Comparison of ENCODE assay signal across 16 mouse cellular contexts in genomic region chr17:9484098-9484497, GRCm38 (mm10).
DNase-seq lines count a peak whose midpoint lies in the region; ATAC-seq and TF ChIP-seq lines count a peak whose summit lies in the region.
"Had no signal": no experiment of that assay in that cellular context is flagged by ENCODE, and none has a peak within 500 bp of the region (broad histone marks: within the 10 kb centered on the region; RNA-seq: fewer than 3 reads in every experiment).

No protein-coding gene starts in this region.

- H3K36me3 ChIP-seq in heart, embryonic 12.5 days: no peaks in the 10 kb centered on the region
- H3K36me3 ChIP-seq in liver, postnatal 0 days (replicated peaks; ENCODE audit: insufficient read depth, low read length): no peaks in the 10 kb centered on the region
- H3K36me3 ChIP-seq in liver, embryonic 12.5 days: no peaks in the 10 kb centered on the region
- H3K36me3 ChIP-seq: forebrain, embryonic 15.5 days had no signal

- WGBS in heart, embryonic 12.5 days: 60% methylated on average over 7 of the region's 7 CpGs
- 54% methylated on average over 7 of the region's 7 CpGs for WGBS in liver, postnatal 0 days (ENCODE audit: insufficient replicate concordance)
- WGBS in liver, embryonic 12.5 days (ENCODE audit: insufficient replicate concordance): 48% methylated on average over 7 of the region's 7 CpGs

- no peaks in the 10 kb centered on the region for H3K9me3 ChIP-seq in heart, embryonic 12.5 days (replicated peaks)
- no peaks in the 10 kb centered on the region for H3K9me3 ChIP-seq in liver, postnatal 0 days (ENCODE audit: low read length)
- no peaks in the 10 kb centered on the region for H3K9me3 ChIP-seq in liver, embryonic 12.5 days (replicated peaks)
- H3K9me3 ChIP-seq: forebrain, embryonic 15.5 days had no signal

- peak; percentile 52 for DNase-seq in heart, adult 11 months
- DNase-seq in liver, postnatal 0 days: no peak
- DNase-seq in ES-CJ7 (ENCODE audit: low read depth, low spot score): peak; percentile 30
- no peak for DNase-seq in right cerebral cortex, postnatal 36 days (ENCODE audit: low spot score in 2 of 2)
- DNase-seq in spleen, postnatal 36 days (ENCODE audit: low spot score in 2 of 2): no peak
- DNase-seq: cerebellum, adult 8-10 months; kidney, adult 18-20 months; lung, postnatal 4 days; midbrain, embryonic 14.5 days; right cerebral cortex, postnatal 25 days; thymus, postnatal 14 days had no signal

- H3K4me2 ChIP-seq in heart, embryonic 12.5 days: no peak overlapping the region
- no peak overlapping the region for H3K4me2 ChIP-seq in liver, postnatal 0 days (ENCODE audit: low read depth, low read length)
- no peak overlapping the region for H3K4me2 ChIP-seq in liver, embryonic 12.5 days
- H3K4me2 ChIP-seq: forebrain, embryonic 15.5 days had no signal

- TF ChIP-seq EP300 in liver, postnatal 0 days (IDR thresholded peaks at IDR 0.05; ENCODE audit: low read depth): no peak

- H3K27ac ChIP-seq in heart, embryonic 12.5 days (ENCODE audit: poor library complexity, severe bottlenecking): no peak overlapping the region
- no peak overlapping the region for H3K27ac ChIP-seq in liver, postnatal 0 days (ENCODE audit: low read depth)
- no peak overlapping the region for H3K27ac ChIP-seq in liver, embryonic 12.5 days
- H3K27ac ChIP-seq in cortical plate, adult 2 months (ENCODE audit: insufficient read depth, low read length): no peak overlapping the region
- H3K27ac ChIP-seq: forebrain, embryonic 15.5 days had no signal

- ATAC-seq in heart, embryonic 12.5 days (ENCODE audit: insufficient number of reproducible peaks, low FRiP score): no peak
- no peak for ATAC-seq in liver, postnatal 0 days
- no peak for ATAC-seq in liver, embryonic 12.5 days
- ATAC-seq: forebrain, embryonic 15.5 days; hindbrain, embryonic 16.5 days had no signal

- no peaks in the 10 kb centered on the region for H3K4me1 ChIP-seq in heart, embryonic 12.5 days (replicated peaks)
- no peaks in the 10 kb centered on the region for H3K4me1 ChIP-seq in liver, postnatal 0 days (ENCODE audit: insufficient read depth)
- H3K4me1 ChIP-seq in liver, embryonic 12.5 days: no peaks in the 10 kb centered on the region
- no peaks in the 10 kb centered on the region for H3K4me1 ChIP-seq in cortical plate, adult 2 months (ENCODE audit: control insufficient read depth, insufficient read depth, low read length)
- H3K4me1 ChIP-seq: forebrain, embryonic 15.5 days had no signal

- no peaks in the 10 kb centered on the region; the same call in 1 of the 2 replicates for H3K27me3 ChIP-seq in heart, embryonic 12.5 days (replicated peaks)
- no peaks in the 10 kb centered on the region for H3K27me3 ChIP-seq in liver, postnatal 0 days (ENCODE audit: insufficient read depth, low read length)
- no peaks in the 10 kb centered on the region for H3K27me3 ChIP-seq in liver, embryonic 12.5 days (replicated peaks)
- H3K27me3 ChIP-seq: forebrain, embryonic 15.5 days had no signal

- H3K4me3 ChIP-seq in heart, embryonic 12.5 days: no peak overlapping the region
- H3K4me3 ChIP-seq in liver, postnatal 0 days (ENCODE audit: low read depth, low read length): no peak overlapping the region
- H3K4me3 ChIP-seq in liver, embryonic 12.5 days: no peak overlapping the region
- H3K4me3 ChIP-seq in cortical plate, adult 2 months (ENCODE audit: insufficient read depth, low read length): no peak overlapping the region
- H3K4me3 ChIP-seq: forebrain, embryonic 15.5 days had no signal

- TF ChIP-seq CTCF in liver, postnatal 0 days (IDR thresholded peaks at IDR 0.05; ENCODE audit: low read depth): peak; percentile 54
- peak; percentile 44; the same call in 1 of the 2 replicates for TF ChIP-seq CTCF in cortical plate, adult 2 months (IDR thresholded peaks at IDR 0.05; ENCODE audit: extremely low read depth, insufficient read depth, low read length)

- TF ChIP-seq POLR2A in cortical plate, adult 2 months (IDR thresholded peaks at IDR 0.05; ENCODE audit: extremely low read depth, insufficient read depth, low read length): no peak

- H3K9ac ChIP-seq in heart, embryonic 12.5 days: no peak overlapping the region
- H3K9ac ChIP-seq in liver, postnatal 0 days (replicated peaks): no peak overlapping the region
- no peak overlapping the region for H3K9ac ChIP-seq in liver, embryonic 12.5 days
- H3K9ac ChIP-seq: forebrain, embryonic 15.5 days had no signal

Comparison
In these comparisons a context has a peak if more than half of its experiments do, and no peak if none do; other contexts are left out.
1. DNase-seq: peak in heart, adult 11 months (single experiment) and ES-CJ7 (single experiment); none in liver, postnatal 0 days (single experiment), right cerebral cortex, postnatal 36 days (0 of 2) and spleen, postnatal 36 days (0 of 2).